Mouse (Mus musculus): ENCODE measurements around the gene 5031439G07Rik.
A peak's percentile ranks its signal among the peaks of the same experiment; 100 is the strongest.

DNA sequence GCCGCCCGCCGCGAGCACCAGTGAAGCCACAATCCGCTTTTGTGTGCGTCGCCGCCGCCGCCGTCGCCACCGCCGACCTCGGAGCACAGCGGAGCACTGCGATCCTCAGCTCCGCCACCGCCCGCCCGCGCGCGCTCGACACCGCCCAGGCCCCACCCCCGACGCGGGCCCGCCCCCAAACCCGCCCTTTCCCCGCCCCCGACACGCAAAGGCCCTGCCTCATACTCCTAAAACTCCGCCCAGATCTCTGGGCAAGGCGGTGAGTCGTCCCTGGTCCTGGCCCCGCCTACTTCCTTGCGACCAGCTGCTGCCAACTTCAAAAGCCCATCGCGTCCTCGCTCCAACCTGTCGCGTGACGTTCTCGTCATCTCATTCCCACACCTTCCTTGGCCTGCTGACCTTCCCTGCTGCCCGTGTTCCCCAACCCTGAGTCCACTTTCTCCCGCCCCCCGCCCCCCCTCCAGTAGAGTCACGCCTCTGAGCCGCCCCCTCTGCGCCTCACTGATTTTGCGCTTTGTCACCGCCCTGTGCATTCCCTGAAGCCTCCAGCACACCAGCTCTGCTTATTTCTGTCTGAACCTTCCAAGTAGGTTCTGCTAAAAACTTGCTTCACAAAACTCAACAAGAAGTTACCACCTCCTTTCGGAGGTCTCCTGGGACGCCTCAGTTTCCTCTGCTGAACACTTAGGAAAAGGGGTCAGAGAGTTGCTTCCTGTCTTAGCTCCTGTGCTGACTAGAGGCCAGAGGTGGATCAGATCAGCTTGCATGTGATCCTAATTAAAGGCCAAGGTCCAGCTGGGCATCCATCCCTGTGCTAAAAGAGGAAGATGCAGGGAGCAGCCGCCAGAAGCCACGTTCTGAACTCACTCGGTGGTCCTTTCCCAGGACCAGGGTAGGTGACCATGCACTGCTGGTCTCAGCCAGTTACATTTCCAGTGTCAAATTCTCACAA is at the start of gene 5031439G07Rik:
- TF ChIP-seq MAZ (IDR thresholded peaks at IDR 0.05; ENCODE audit: low read depth, low read length): 0 out of 2 replicates have a peak, but pooled peaks have one; percentile 41
- TF ChIP-seq POLR2A (IDR thresholded peaks at IDR 0.05; ENCODE audit: control insufficient read depth in 1 of 2, insufficient read depth in 1 of 2, low read depth in 1 of 2, low read length in 2 of 2, poor library complexity in 1 of 2): peak; percentile 39 to 74; a peak in 3 of 4 replicates
- TF ChIP-seq TBP (IDR thresholded peaks at IDR 0.05; ENCODE audit: low read depth, low read length): no peak
- TF ChIP-seq TCF12 (IDR thresholded peaks at IDR 0.05; ENCODE audit: low read depth, low read length): 0 out of 2 replicates have a peak, but pooled peaks have one; percentile 13
- no peak for TF ChIP-seq USF1 (IDR thresholded peaks at IDR 0.05; ENCODE audit: low read depth, low read length)
- no peak for TF ChIP-seq ZNF384 (IDR thresholded peaks at IDR 0.05; ENCODE audit: low read depth, low read length)
- no peak for TF ChIP-seq CTCF (IDR thresholded peaks at IDR 0.05 in 2 of 3, conservative IDR thresholded peaks at IDR 0.05 in 1 of 3; ENCODE audit: control insufficient read depth in 1 of 3, insufficient read depth in 1 of 3, low read depth in 2 of 3, low read length in 3 of 3, poor library complexity in 1 of 3, severe bottlenecking in 1 of 3)
- TF ChIP-seq ZKSCAN1 (IDR thresholded peaks at IDR 0.05; ENCODE audit: low read depth, low read length): no peak
- TF ChIP-seq E2F4 (IDR thresholded peaks at IDR 0.05; ENCODE audit: borderline replicate concordance, low read depth, low read length): no peak
- no peak for TF ChIP-seq GATA1 (IDR thresholded peaks at IDR 0.05; ENCODE audit: low read depth, low read length)
- TF ChIP-seq EP300 (IDR thresholded peaks at IDR 0.05; ENCODE audit: low read depth in 1 of 2, low read length in 2 of 2): no peak

Measured in MEL (cell line).